Mouse (Mus musculus) central nervous system, embryonic 14 days (tissue): Measurements from ENCODE around the gene Vmn2r70. TPM values are rescaled to one million over a fixed set of nuclear protein-coding genes. Genes with fewer than 3 reads are reported as not detected.

Experiments used
- polyA plus RNA-seq: library from polyadenylated mRNA; depleted of rRNA; stranded (reverse); fragments of >200 nt; gene quantifications from 2 replicates; pipeline ENCODE4 v1.2.3, GENCODE M21; 2012; rRNA removed

The Vmn2r70 gene
- polyA plus RNA-seq: not detected in 2 replicates

GRCm38 (mm10) chr7:85569092-85569491 is at the start of gene Vmn2r70:
Gene Vmn2r70, minus strand, starts transcription at chr7:85569192.

DNA sequence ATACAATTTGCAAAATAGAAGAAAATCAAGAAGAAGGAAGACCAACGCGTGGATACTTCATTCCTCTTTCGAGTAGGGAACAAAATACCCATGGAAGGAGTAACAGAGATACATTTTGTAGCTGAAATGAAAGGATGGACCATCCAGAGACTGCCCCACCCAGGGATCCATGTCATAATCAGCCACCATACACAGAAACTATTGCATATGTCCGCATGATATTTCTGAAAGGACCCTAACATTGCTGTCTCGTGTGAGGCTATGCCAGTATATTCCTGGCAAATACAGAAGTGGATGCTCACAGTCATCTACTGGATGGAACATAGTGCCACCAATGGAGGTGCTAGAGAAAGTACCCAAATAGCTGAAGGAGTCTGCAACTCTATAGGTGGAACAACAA is 6.2 kb downstream of the Vmn2r70 start, which contains the start of gene Vmn2r71:
Gene Vmn2r71, plus strand, starts transcription at position 301 of the 400 bp plus-strand sequence.

Other genes with a start within 250 kb of the Vmn2r70 start
- gene Vmn2r69, start 153.3 kb downstream of the Vmn2r70 start, polyA plus RNA-seq: not detected in 2 replicates
- gene Vmn2r71, start 6.1 kb downstream of the Vmn2r70 start, polyA plus RNA-seq: not detected in 2 replicates
- gene Vmn2r72, start 185.9 kb upstream of the Vmn2r70 start, polyA plus RNA-seq: not detected in 2 replicates